Mouse (Mus musculus) heart, postnatal 25 days (tissue): Measurements from ENCODE around the gene Pla2g4c. TPM values are rescaled to one million over a fixed set of nuclear protein-coding genes. Genes with fewer than 3 reads are reported as not detected.

ENCODE experiments used
- DNase-seq: peaks from one replicate; pipeline ENCODE4 v3.0.0; 2022; ENCODE audit warnings: low spot score
- intact Hi-C: fragments of 180-260 bp; cut with DNase I; formaldehyde crosslinking; loops from one replicate; pipeline ENCODE4 v1.15.1; 2025
- total RNA-seq, 2 experiments: library from RNA; stranded (reverse); gene quantifications; 2 replicates each; pipeline ENCODE4 v1.2.3; 2021

The Pla2g4c gene
- total RNA-seq, 2 experiments from 2014 or later, result 0.10 TPM; not detected in 1

- DNase-seq, result no peak
- intact Hi-C loops, result no loop called here
Measured at GRCm38 (mm10) chr7:13321424-13321823, 3.0 kb upstream of the Pla2g4c start.

GRCm38 (mm10) chr7:13330575-13330974 is 6.1 kb downstream of the Pla2g4c start:
- intact Hi-C loops, result no loop called here
- DNase-seq, result no peak

GRCm38 (mm10) chr7:13355943-13356342 is 31.5 kb downstream of the Pla2g4c start:
- DNase-seq, result no peak
- intact Hi-C loops, result no loop called here

GRCm38 (mm10) chr7:13380588-13380987 is 56.1 kb downstream of the Pla2g4c start:
- intact Hi-C loops, result no loop called here
- no peak for DNase-seq

GRCm38 (mm10) chr7:13397832-13398231 is 73.4 kb downstream of the Pla2g4c start, which contains the start of gene Cabp5:
Gene Cabp5, plus strand, starts transcription at chr7:13398132.
- intact Hi-C loops, result no loop called here
- DNase-seq, result no peak

Other genes with a start within 250 kb of the Pla2g4c start
- not detected for gene Vmn1r85, start 229.5 kb upstream of the Pla2g4c start, total RNA-seq
- gene Vmn1r86, start 204.7 kb upstream of the Pla2g4c start, total RNA-seq, result not detected
- gene Vmn1r87, start 184.5 kb upstream of the Pla2g4c start, total RNA-seq, result not detected
- gene Vmn1r88, start 165.1 kb upstream of the Pla2g4c start, total RNA-seq, result under 1 TPM; 0.03 to 0.05 TPM
- not detected for gene Vmn1r89, start 111.6 kb upstream of the Pla2g4c start, total RNA-seq
- 1 to 10 TPM; 3.9 to 4.0 TPM for gene Lig1, start 47.4 kb upstream of the Pla2g4c start, total RNA-seq
- gene Zswim9, start 45.9 kb upstream of the Pla2g4c start, total RNA-seq, result 1 to 10 TPM; 7.6 to 7.8 TPM
- gene Cabp5, start 73.5 kb downstream of the Pla2g4c start, total RNA-seq, result not detected
- gene Bsph1, start 126.2 kb downstream of the Pla2g4c start, total RNA-seq, result not detected
- not detected for gene Bsph2, start 246.4 kb downstream of the Pla2g4c start, total RNA-seq